Mouse (Mus musculus): ENCODE data around the gene Bbx. TPM values are rescaled to one million over a fixed set of nuclear protein-coding genes. Genes with fewer than 3 reads are reported as not detected.

Gene Bbx
- total RNA-seq, 2 experiments from 2014 or later: 23.8 to 25.4 TPM

DNA sequence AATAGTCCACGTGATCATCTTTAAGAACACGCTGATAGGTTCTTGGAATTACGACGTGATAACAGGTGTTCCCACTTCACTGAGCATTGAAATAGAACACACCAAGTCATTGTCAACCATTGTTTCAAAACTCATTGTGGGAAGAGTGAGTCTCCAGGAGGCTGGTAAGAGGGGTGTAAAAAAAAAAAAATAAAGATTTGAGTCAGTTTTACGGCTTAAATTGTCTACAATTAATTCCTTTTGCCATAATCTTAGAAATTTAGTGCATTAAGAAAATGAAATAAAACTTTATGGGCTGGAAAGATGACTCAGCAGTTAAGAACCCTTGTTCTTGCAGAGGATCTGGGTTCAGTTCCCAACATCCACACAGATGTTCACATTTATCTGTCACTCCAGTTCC is 261.4 kb downstream of the Bbx start:
- no peak for DNase-seq (ENCODE audit: low spot score in 2 of 2)

DNA sequence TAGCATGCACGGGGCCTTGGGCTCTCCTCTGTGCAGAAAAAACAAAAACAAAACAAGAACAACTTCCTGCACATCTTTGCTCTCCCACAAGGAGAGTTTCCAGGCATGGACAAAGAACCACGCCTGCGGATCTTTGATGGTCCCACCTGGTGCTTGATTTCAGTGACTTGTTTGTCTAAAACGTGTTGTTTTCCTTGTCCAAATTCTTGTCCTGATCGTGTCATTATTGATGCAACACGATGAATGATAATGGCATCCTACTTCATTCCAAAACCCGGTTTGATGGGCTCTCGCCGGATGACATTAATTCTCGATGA is 264.2 kb downstream of the Bbx start:
- no peak for DNase-seq (ENCODE audit: low spot score in 2 of 2)

DNA sequence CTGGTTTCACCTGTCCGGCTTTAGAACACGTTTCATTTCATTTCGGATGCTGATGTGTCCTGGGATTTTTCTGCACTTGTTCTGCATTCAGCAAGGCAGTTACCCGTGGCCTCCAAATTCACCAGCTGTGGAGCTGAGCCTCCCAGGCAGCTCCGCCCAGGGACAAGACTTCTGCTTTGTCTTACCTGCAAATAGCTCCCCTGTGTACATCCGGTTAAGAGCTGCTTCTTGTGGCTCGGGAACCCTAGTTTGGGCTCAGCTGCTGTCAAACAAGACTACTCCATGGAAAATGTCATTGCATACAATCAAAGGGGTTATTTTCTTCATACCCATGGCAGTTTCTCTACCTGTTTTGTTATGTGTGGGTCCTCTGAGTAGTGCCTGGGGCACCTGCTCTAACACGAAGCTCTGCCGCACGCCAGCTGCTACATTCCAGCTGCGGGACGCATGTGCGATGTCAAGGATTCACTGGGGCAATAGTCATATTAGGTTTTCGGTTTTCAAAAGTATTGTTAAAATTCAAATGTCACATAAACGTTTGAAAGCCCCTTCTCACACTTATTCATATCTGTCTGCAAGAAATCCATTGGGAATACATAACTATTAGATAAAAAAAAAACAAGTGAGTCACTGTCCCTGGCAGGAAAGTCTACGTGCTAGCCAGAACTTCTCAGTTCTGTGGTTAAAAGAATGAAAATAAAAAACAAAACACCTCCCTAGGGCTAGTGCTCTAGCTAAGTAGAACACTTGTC is 264.8 kb downstream of the Bbx start:
- no peak for DNase-seq (ENCODE audit: low spot score in 2 of 2)

DNA sequence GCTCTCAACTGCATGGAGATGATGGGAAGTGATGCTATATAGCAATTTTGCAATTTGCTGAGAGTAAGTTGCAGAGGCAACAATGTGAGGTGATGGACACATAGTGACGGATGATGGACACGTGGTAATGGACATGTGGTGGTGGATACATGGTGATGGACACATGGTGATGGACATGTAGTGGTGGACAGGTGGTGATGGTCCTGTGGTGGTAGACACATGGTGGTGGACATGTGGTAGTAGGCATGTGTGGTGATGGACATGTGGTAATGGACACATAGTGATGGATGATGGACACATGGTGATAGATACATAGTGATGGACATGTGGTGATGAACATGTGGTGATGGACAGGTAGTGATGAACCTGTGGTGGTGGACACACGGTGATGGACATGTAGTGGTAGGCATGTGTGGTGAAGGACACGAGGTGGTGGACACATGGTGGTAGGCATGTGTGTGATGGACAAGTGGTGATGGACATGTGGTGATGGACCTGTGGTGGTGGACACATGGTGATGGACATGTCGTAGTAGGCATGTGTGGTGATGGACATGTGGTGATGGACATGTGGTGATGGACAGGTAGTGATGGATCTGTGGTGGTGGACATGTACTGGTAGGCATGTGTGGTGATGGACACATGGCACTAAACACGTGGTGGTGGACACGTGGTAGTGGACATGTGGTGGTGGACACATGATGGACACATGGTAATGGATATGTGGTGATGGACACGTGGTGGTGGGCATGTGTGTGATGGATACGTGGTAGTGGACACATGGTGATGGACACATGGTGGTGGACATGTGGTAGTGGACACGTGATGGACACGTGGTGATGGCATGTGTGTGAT is 271.5 kb downstream of the Bbx start:
- no peak for DNase-seq (ENCODE audit: low spot score in 2 of 2)

DNA sequence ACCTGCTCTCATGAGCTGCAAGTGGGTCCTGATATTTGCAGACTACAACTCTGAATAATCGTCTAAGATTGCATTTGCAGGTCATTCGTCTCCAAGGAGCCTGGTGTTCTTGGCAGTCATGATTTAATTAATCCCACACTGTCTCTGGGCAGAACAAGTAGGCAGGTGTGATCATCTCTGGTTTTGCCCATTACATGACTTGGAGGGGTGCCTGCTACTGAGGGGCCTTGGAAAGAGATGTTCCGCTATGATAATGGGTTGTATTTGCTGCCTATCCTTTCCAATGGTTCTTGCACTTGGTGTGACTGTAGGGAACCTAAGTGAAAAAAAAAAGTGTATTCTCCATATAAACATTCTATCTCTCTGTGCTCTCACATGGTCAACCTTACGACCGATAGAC is 273.6 kb downstream of the Bbx start:
- DNase-seq (ENCODE audit: low spot score in 2 of 2): no peak

DNA sequence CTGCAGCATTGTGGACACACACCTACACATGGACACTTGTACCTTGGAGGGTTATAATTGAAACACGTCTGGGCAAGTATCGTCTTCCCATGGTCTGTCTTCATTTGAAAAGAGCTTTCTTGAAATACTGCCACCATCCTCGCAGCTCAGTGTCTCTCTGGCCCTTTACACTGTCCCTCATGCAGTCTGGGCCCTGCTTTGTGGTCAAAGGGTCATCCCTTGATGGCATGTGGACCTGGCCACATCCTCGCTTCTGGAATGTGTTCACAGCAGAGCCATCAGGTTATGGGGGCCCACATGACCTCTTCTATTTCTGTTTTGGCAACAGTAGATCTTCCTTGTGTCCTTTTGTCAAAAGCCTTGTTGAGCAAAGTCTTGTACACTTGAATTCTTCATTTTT is 282.6 kb downstream of the Bbx start:
- DNase-seq (ENCODE audit: low spot score in 2 of 2): no peak

DNA sequence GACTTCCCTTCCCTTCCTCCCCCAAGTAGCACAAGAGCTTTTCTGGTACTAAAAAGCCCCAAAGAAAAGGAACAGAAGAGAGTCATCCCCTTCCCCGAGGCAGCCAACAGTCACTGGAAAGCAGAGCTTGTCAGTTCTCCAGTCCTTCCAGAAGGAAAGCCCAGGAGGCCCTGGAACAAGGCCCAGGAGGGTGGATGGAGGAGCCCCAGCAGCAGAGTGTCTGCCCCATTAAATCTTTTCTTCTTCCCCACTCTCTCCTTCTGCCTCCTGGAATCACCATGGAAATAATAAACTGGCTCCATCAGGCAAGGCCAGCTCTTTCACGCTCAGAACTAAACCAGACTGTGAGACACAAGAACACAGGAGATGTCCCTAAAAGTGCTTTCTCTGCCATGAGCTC is 284.3 kb downstream of the Bbx start:
- DNase-seq (ENCODE audit: low spot score in 2 of 2): no peak

Other genes starting within 250 kb of the Bbx start
- gene Ccdc54, start 158.8 kb upstream of the Bbx start, total RNA-seq (2021): not detected

Data from left cerebral cortex, adult 18-20 months (tissue).